Mouse (Mus musculus) G1E (cell line): ENCODE results near the gene Nek9.

Experiments
- CTCF ChIP-seq: IDR thresholded peaks from 2 replicates; pipeline ENCODE4 v1.5.1; 2012; ENCODE audit warnings: low read depth, low read length, inconsistent platforms, mixed read lengths
- GATA1 ChIP-seq: IDR thresholded peaks from 2 replicates; pipeline ENCODE4 v1.6.1; 2012; ENCODE audit warnings: borderline replicate concordance, low read length, inconsistent platforms, mixed read lengths

- TF ChIP-seq CTCF (no peak), GATA1 (no peak)
These were observed 68.8 kb downstream of the Nek9 start, which contains the start of gene Mlh3 for GRCm38 (mm10) chr12:85270319-85270718.
